Mouse (Mus musculus) left cerebral cortex, postnatal 36 days (tissue): ENCODE measurements around the gene Rras. TPM values are rescaled to one million over a fixed set of nuclear protein-coding genes. Genes with fewer than 3 reads are reported as not detected.
A peak's percentile ranks its signal among the peaks of the same experiment; 100 is the strongest.

ENCODE experiments used
- DNase-seq, 2 experiments: peaks; one replicate each; pipeline ENCODE4 v3.0.0; 2021 to 2022; ENCODE audit warnings: low spot score in 2 of 2, mixed read lengths in 1 of 2
- intact Hi-C: fragments of 180-260 bp; cut with DNase I; formaldehyde crosslinking; loops from one replicate; pipeline ENCODE4 v1.15.1; 2025
- total RNA-seq, 2 experiments: library from RNA; stranded (reverse); gene quantifications; 2 replicates each; pipeline ENCODE4 v1.2.3; 2021

Gene Rras
- total RNA-seq, 2 experiments from 2014 or later = 12.9 to 13.9 TPM

GRCm38 (mm10) chr7:45048001-45048890, 30.5 kb downstream of the Rras start:
- no peak for DNase-seq

GRCm38 (mm10) chr7:45048923-45049657, 31.3 kb downstream of the Rras start:
- intact Hi-C loops = no loop called here
- DNase-seq = no peak

More at GRCm38 (mm10) chr7:45048001-45048890, 30.5 kb downstream of the Rras start:
- intact Hi-C loops = no loop called here

- intact Hi-C loops = loop anchor here (5.0 kb wide), 2 partner anchors 34 to 69 kb away; partner anchors contain the start of genes Rras and Scaf1
- DNase-seq = peak; percentile 56 to 62
Measured at GRCm38 (mm10) chr7:45050945-45051600, 33.3 kb downstream of the Rras start.

- DNase-seq = no peak
- intact Hi-C loops = loop anchor here (5.0 kb wide), 2 partner anchors 34 to 69 kb away; partner anchors contain the start of genes Rras and Scaf1
Measured at GRCm38 (mm10) chr7:45051601-45051974, 33.8 kb downstream of the Rras start.

DNA sequence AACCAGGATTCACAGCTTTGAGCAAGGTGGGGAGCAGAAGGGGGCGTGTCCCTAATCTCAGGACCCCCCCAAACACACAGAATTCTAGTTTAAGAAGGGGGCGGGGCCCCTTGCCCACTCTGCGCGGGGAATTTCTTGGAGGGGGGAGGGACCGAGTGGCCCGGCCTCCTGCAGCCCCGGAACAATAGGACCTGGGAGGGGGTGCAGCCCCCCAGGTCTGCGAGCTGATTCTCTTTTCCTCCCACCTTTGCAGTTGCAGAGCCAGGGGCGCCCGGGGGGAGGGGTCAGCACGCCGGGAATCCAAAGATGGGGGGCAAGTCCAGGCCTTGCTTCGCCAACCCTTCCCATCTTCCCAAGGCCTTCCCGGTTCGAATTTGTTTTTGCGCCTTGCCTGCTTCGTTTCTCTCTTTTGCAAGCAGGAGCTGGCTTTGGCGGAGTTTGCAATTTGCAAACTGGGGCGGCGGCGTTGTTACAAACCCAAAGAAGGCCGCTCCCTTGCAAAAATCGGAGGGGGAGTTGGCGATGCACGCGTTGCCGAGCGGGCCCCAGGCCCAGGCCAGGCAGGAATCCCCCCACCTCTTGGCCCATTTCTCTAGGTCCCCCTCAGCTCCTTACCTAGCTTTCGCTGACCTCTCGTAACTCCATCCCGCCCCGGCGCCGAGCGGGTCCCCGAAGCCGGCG, 34.6 kb downstream of the Rras start:
- peak; percentile 55 to 62 for DNase-seq
- intact Hi-C loops = loop anchor here (5.0 kb wide), 2 partner anchors 35 to 70 kb away; partner anchors contain the start of genes Rras and Scaf1

- DNase-seq = no peak
- intact Hi-C loops = loop anchor here (5.0 kb wide), 2 partner anchors 35 to 70 kb away; partner anchors contain the start of genes Rras and Scaf1
Measured at GRCm38 (mm10) chr7:45052862-45053116, 35.0 kb downstream of the Rras start, which contains the start of gene Prr12. TSS of gene Prr12 (minus strand) at chr7:45052881.

DNA sequence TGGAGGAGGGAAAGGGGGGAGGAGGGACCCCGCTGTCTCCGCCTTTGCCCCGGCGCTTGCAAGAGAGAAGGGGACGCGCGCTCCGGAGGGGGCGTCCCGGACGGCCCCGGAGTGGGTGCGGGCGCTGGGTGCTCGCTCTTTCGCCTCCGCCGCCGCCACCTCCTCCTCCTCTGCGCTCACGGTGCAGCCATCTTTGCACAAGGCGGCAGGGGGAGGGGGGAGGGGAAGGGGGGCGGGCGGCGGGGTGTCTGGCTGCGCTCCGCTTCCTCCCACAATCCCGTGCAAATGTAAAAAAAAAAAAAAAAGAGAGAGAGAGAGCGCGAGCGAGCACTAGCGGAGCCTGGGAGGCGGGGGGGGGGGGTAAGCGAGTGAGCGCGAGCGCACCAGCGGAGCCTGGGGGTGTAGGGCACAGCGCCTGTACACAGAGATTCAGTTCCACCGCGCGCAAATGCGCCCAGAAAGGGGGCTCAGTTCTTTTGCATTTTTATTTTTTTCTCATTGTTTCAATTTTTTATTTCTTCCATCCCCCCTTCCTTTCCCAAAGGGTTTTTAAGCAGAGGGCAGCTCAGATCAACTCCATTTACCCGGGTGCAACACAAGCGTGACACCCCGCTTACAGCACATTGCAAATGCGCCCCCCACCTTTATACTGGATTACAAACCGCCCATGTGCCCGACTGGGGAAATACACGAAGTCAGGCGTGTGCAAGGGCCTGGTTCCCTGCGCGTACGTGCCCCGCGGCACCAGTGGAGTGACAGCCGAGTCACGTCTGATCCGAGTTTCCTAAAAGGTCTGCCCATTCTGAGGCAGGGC, 35.6 kb downstream of the Rras start:
- intact Hi-C loops = loop anchor here (5.0 kb wide), 2 partner anchors 36 to 71 kb away; partner anchors contain the start of genes Rras and Scaf1
- DNase-seq = peak; percentile 78 to 81

DNA sequence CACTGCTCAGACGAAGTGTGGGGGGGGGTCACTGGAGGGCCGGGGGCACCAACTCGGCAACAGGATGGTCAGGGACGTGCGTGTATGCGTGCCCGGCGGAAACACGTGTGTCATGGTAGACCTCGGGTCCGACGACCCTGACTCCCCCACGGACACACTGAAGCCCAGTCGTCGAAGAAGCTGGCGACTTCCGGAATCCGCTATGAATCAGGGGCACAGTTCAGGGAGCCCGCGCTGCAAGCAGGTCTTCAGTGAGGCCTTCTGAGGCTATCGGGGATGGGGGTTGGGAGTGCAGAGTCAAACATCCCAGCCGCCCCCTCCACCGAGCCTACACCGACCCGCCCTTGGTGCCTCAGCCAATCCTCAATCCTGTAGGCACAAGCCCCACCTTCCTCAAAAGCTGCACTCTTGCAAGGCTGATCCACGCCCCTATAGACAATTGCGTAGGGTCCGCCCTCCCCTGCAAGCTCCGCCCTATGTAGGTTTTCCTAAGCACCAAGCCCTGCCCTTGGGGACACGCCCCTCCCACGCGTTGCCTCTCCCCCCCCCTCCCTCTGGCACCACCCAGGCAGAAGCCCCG, 36.3 kb downstream of the Rras start:
- intact Hi-C loops = loop anchor here (5.0 kb wide), 2 partner anchors 37 to 72 kb away; partner anchors contain the start of genes Rras and Scaf1
- DNase-seq = peak; percentile 90 to 91

DNA sequence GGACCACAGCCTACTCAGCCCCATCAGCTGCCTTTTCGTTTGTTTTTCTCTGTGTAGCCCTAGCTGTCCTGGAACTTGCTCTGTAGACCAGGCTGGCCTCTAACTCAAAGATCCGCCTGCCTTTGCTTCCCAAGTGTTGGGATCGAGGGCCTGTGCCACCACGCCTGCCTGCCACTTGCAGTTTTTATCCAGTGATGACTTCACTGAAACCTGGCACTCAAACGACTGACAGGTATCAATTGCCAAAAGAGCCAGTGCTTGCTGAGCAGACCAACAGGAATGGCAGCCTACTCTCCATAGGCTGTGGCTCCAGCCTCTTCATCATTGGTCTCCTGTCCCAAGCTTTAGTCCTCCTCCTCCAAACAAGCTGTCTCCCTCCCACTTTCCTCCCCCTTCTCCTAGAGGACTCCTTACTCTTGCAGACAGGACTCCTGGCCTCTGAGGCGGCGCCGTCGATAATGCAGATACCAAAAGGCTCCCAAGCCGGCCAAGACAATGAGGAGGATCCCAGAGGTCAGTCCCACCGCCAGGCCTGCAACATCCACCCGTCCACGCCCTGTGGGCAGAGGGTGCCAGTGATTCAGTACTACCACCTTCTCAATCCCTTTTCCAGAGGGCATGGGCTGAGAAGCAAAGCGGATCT, 38.7 kb downstream of the Rras start:
- DNase-seq = no peak
- intact Hi-C loops = no loop called here

- no peak for DNase-seq
- intact Hi-C loops = no loop called here
Measured at GRCm38 (mm10) chr7:45056972-45057348, 39.2 kb downstream of the Rras start.

DNA sequence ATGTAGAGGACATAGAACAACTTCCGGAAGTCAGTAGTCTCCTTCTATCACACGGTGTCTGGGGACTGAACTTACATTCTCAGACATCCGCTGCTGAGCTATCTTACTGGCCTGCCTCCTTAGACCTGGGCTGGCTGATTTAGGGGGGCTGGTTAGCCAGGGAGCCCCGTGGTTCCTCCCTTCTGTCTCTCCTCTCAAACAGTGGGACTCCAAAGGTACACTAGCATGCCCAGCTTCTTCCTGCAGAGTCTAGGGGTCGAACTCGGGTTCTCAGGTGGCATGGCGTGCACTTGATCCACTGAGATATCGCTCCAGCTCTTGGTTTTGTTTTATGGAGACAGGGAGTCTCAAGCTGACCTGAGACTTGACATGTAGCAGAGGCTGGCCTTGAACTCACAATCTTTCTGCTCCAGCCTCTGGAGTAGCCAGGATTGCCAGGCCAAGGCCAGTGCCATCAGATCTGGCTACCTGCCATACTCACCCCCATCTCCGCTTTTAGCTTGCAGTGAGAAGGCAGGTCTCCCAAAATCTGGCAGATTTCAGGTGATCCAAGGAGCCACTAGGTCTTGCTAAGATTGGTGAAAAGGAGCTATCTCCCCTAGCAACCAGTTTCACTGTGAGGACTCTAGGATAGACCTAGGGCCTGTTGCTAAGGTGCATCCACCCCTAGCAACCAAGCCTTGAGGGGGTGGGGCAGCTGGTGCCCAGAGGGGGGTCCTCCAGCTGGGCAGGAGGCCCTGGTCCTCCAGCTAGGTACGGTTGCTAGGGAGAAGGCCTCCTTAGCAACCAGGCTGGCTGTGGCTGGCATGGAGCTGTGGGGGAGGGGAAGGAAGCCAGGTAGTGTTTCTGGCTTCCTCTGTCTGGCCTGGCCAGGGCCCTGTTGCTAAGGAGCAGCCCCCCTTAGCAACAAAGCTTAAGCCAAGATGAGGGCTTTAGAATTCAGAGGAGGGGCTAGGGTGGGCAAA, 41.1 kb downstream of the Rras start:
- no peak for DNase-seq
- intact Hi-C loops = no loop called here

DNA sequence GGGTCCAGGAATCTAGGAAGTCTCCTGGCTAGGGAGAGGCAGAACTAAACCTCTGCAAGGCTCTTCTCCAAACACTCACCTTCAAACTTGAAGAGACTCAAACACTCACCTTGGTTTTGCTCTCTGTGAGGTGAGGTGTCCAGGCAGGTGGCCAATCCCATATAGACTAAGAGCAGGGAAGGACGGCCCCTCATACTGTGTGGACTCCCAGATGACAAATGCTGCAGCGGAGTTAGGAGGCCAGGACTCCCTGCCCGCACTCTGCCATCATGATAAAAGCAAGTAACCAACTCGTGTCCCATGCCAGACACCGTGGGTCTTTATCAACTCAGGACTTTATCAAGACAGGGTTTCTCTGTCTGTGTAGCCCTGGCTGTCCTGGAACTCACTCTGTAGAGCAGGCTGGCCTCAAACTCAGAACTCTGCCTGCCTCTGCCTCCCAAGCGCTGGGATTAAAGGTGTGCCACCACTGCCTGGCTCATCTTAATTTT, 42.9 kb downstream of the Rras start:
- intact Hi-C loops = no loop called here
- DNase-seq = no peak

- intact Hi-C loops = no loop called here
- no peak for DNase-seq
Measured at GRCm38 (mm10) chr7:45061532-45062075, 43.8 kb downstream of the Rras start.

DNA sequence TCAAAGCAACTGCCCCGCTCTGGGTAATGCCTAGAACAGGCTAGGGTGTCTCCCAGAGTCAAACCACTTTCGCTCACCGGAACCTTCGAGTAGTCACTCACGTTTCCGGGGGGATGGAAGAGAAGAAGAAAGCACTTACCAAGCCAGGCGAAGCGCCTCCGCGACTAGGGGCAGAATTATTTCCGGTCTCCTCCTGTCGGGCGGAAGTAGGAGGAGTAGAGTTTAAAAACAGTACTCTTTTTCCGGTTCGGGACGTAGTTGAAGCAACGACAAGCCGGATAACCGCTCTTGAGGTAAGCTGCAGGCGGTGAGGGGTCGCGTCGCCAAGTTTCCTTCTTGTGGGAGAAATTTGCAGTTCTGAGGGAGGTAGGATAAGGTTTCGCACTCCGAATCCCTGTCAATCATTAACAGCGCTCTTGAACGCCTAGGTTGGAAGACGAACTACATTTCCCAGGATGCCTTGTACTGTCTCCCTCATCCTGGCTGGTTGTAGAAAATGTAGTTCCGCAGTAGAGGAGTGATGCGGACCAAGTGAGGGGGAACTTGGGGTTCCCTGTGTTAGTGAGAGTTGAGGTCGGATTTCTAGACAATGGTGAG, 44.6 kb downstream of the Rras start, which contains the start of the genes Nosip and Prrg2:
Nosip (plus strand) TSS at position 191 of the 597 bp plus-strand sequence.
Prrg2 (minus strand) TSS at position 439 of the 597 bp plus-strand sequence.
- intact Hi-C loops = no loop called here
- peak; percentile 93 to 96 for DNase-seq

DNA sequence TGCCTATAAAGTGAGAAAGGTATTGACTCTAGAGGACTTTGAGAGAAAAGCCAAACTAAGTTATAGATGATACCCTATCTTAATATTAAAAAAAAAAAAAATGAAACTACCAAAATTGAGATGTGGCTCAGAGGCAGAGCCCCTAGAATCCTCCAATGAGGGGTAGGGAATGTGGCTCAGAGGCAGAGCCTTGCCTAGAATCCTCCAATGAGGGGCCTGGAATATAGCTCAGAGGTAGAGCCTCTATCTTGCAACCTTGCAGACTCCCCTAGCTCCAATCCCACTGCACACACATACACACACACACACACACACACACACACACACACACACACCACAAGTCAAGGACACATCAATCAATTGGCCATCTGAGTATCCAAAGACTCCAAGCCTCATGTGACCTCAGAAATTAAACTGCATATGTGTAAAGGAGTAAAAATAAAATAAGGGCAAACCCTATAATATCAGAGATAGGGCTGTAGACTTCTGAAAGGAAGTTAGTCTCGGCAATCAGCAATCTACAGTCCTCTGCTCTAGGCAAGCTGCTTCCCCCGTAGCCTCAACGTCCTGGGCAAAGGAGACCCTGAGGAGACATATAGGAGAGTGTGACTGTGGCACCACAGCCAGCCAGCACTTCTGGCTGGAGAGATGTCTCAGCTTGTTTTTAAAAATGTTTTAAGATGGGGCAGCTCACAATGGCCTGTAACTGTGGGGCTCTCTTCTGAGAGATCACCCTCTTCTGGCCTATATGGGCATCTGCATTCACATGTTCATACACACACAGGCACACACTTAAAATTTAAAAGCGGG, 49.6 kb downstream of the Rras start:
- DNase-seq = no peak
- intact Hi-C loops = no loop called here
